Mouse (Mus musculus) right cerebral cortex, adult 18-20 months (tissue): Measurements from ENCODE around the gene Dnajc22.
A peak's percentile ranks its signal among the peaks of the same experiment; 100 is the strongest.
"Not testable (repeated sequence)": the region's sequence is repeated elsewhere in the genome, so short reads cannot be mapped to it uniquely, and the experiment has no call there.

Experiments used
- DNase-seq: peaks from one replicate; pipeline ENCODE4 v3.0.0; 2022; ENCODE audit warnings: mixed read lengths

The Dnajc22 gene

DNA sequence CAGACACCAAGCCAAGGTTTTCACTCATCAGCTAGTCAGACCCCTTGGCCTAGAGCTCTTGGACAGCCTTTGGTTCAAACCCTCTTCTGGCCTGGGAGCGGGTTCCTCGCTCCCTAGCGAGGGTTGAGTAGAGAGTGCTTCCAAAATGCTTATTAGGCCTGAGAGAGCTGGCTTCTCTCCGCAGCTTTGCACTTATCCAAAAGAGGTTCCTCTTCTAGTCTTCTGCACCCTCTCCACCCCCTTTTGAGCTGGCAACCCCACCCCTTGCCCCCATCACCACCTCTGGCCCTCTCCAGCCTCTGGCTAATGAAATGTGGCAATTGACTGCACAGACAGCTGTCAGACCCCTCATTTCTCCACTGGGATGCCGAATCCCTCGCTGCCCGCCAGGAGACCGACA, at the start of gene Dnajc22:
Gene Dnajc22, plus strand, starts transcription at position 301 of the 400 bp plus-strand sequence.
- DNase-seq, result no peak

- no peak for DNase-seq
Observed at GRCm38 (mm10) chr15:99044854-99045253, 48.1 kb upstream of the Dnajc22 start.

DNA sequence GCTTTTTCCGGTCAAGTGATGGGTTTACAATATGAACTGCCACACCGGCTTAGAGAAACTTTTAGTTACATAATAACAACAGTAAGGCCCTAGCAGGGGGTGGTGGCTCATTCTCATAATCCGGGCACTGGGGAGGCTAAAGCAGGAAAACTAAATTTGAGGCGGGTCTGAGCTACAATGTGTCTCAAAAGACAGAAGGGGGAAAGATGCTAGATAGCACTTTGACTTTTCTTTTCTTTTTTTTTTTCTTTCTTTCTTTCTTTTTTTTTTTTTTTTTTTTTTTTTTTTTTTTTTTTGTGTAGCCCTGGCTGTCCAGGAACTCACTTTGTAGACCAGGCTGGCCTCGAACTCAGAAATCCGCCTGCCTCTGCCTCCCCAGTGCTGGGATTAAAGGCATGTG, 47.2 kb upstream of the Dnajc22 start:
- DNase-seq, result not testable (repeated sequence)

DNA sequence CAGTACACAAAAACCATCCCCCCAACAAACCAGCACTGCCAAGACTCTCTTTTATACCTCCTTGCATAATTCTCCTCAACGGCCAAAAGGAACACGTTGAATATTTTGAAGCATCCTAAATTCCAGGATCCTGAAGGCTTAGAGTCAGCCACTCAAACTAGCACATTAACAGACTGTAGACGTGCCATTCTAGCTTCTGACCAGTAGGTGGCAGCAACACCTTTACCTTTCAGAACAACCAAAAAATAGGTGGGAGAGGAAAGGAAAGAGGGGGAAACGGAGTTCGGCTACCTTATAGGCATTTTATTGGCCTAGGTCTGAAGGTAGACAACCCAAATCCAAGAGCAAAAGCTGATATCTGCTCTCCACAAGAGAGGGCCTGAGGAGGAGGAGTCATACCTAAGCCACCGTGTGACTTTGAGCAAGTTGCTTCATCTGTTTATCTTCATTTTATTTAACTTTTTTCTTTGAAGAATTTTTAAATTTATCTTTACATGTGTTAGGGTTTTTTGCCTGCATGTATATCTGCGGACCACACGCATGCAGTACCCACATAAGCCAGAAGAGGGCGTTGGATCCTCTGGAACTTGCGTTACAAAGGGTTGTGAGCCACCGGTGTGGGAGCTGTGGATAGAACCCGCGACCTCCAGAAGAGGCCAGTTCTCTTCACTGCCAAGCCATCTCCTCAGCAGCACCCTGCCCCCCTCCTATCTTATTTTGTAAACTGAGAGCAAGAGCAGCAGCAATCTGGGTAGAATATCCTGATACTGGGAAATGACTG, 43.3 kb upstream of the Dnajc22 start:
- peak; percentile 43 for DNase-seq

DNA sequence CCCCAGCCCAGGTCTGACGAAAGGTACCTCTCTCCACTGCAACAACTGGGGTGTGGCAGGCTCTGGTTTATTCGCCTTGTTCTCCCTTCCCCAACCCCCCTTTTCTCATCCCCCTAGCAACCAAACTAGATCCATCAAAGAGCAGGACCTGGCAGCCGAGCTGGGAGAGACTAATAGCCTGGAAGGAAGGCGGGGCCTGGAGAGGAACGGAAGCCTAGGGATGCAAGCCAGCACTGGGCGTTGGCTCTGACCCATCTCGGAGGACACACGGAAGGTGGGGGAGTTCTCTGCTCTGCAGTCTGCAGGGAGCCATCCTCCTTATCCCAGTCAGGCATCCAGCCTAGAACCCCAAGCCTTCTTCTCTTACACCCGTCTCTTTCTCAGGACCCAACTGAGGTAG, 39.6 kb upstream of the Dnajc22 start:
- no peak for DNase-seq

DNA sequence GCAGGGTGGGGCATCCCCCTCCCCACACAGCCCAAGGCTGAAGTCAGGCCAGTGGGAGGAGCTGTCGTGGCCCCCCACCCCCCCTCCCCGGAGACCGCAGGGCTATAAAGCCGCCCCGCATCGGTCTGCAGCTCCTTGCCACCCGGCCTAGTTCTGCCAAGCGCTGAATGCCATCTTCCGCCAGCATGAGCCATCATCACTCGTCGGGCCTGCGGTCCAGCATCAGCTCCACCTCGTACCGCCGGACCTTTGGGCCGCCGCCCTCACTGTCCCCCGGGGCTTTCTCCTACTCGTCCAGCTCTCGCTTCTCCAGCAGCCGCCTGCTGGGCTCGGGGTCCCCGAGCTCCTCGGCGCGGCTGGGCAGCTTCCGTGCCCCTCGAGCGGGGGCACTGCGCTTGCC, 37.9 kb upstream of the Dnajc22 start, which contains the start of gene Prph:
Gene Prph, plus strand, starts transcription at position 135 of the 400 bp plus-strand sequence.
- DNase-seq, result no peak

- DNase-seq, result peak; percentile 29
Observed at GRCm38 (mm10) chr15:99055511-99055961, 37.4 kb upstream of the Dnajc22 start.

DNA sequence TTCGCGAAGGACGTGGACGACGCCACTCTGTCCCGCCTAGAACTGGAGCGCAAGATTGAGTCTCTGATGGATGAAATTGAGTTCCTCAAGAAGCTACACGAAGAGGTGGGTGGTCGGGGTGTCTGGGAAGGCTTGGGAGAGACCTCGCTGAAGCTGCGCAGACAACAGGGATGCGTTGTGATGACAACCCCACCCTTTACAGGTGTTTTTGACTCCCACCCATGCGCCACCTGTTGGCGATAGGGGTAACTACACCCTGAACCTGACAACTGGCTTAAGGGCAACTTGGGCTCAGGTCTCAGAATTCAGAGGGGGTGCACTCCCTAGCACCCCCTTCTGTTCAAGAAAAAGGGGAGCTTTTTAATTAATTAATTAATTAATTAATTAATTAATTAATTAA, 36.6 kb upstream of the Dnajc22 start:
- no peak for DNase-seq

- no peak for DNase-seq
Observed at GRCm38 (mm10) chr15:99065557-99066165, 27.3 kb upstream of the Dnajc22 start.

- DNase-seq, result no peak
Observed at GRCm38 (mm10) chr15:99071988-99072387, 21.0 kb upstream of the Dnajc22 start.

GRCm38 (mm10) chr15:99074019-99074599, 18.9 kb upstream of the Dnajc22 start, which contains the start of gene Troap:
Gene Troap (plus strand): TSS chr15:99074575.
- no peak for DNase-seq

GRCm38 (mm10) chr15:99074600-99075333, 18.2 kb upstream of the Dnajc22 start:
- peak; percentile 99 for DNase-seq

DNA sequence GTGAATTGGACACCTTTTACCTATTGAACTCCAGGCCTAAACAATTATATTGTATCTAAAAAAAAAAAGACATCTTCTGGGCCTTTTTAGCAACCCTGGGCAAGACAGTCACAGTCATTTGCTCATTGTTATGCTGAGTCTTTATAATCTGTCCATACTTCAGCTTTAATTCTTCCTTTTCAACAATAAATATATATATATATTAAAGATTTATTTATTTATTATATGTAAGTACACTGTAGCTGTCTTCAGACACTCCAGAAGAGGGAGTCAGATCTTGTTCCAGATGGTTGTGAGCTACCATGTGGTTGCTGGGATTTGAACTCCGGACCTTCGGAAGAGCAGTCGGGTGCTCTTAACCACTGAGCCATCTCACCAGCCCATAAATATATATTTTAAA, 17.0 kb upstream of the Dnajc22 start:
- DNase-seq, result not testable (repeated sequence)

GRCm38 (mm10) chr15:99078181-99078910, 14.6 kb upstream of the Dnajc22 start:
- DNase-seq, result no peak

- DNase-seq, result no peak
Observed at GRCm38 (mm10) chr15:99079804-99080203, 13.2 kb upstream of the Dnajc22 start.

GRCm38 (mm10) chr15:99082322-99082721, 10.6 kb upstream of the Dnajc22 start:
- DNase-seq, result no peak

DNA sequence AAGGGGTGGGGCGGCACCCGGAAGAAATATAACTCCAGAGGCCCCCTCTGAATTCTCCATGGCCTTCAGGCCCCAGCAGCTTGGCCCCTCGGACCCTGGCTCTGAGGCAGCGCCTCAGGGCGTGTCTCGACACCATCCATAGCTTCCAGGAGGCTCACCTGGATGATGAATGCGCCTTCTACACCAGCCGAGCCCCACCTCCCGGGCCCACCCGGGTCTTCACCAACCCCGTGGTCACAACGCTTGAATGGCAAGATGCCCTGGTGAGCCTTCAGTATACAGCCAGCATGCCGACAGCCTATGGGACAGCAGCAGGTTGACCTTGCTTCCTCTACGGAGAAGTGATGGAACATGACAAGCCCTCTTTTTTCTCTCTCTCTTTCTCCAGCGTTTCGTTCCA, 10.1 kb upstream of the Dnajc22 start:
- no peak for DNase-seq

- DNase-seq, result no peak
Observed at GRCm38 (mm10) chr15:99083258-99083657, 9.7 kb upstream of the Dnajc22 start.

DNA sequence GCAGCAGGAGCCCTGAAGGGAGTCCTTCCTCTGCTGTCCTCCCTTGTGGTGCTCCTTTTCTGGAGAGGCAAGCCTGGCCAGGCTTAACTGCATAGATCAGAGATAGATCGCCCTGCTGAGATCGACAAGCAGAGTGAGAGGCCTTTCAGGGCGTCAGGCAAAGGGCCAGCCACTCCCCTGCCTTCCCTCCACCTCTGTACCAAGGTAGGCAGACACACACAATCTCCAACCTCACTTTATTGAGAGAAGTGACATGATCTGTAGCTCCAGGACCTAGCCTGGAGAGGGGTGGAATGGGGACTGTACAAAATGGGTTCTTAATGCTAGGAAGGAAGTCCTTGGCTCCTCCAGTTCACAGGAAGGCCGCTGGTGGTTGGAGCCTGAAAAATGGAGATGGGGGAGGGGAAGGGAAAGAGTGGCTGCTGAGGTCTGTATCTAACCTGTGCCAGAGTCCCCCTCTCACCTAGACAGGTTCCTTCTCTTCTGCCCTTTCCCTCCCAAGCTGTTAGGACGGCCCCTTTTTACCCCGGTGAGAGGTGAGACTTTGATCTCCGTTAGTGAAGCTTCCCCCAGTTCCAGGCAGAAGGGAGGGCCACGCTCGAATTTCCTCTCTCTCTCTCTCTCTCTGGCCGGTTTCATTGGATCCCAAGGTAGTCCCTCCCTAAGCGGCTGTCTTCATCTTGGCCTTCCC, 9.0 kb upstream of the Dnajc22 start:
- DNase-seq, result no peak

- DNase-seq, result no peak
Observed at GRCm38 (mm10) chr15:99084618-99085017, 8.4 kb upstream of the Dnajc22 start.

- DNase-seq, result no peak
Observed at GRCm38 (mm10) chr15:99085997-99086396, 7.0 kb upstream of the Dnajc22 start.
